Mouse (Mus musculus) kidney, adult 11 months (tissue): Measurements from ENCODE around the gene Tmbim6.
"Not testable (repeated sequence)": the region's sequence is repeated elsewhere in the genome, so short reads cannot be mapped to it uniquely, and the experiment has no call there.

Experiments used
- DNase-seq: peaks from one replicate; pipeline ENCODE4 v3.0.0; 2022

The Tmbim6 gene

DNA sequence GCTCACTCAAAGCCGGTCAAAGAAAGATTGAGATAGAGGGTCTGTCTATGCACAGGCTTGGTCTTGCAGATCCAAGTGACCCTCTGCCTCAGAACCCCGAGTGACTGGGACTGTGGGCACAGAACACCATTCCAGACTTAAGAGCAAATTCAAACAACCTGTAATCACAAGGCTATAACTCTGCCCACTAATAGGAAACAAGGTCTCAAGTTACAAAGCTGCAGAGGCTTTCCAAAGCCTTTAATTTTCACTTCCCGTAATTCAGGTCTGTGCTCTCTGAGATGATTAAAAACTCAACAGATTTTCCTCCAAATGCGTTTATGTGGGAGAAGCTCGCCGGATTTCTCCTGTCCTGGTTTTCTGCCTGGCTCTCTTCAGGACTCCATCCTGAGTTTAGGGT is 8.6 kb upstream of the Tmbim6 start:
- DNase-seq = no peak

DNA sequence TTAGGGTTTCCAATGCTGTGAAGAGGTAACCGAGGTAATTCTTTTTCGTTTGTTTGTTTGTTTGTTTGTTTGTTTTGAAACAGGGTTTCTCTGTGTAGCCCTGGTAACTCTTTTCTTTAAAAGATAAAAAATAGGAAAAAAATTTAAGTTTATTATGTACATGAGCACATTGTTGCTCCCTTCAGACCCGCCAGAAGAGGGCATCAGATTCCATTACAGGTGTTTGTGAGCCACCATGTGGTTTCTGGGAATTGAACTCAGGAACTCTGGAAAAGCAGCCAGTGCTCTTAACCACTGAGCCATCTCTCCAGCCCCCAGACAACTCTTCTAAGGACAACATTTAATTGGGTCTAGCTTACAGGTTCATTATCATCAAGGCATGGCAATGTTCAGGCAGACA is 6.6 kb upstream of the Tmbim6 start:
- not testable (repeated sequence) for DNase-seq

DNA sequence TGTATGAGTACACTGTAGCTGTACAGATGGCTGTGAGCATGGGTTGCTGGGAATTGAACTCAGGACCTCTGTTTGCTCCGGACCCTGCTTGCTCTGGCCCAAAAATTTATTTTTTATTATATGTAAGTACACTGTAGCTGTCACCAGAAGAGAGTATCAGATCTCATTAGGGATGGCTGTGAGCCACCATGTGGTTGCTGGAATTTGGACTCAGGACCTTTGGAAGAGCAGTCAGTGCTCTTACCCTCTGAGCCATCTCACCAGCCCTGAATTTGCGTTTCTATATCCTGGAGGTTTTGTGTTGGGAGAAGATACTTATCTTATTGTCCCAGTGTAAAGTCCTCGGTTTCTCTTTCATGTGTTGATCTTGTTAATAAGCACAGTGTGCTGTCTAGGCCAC is 5.9 kb upstream of the Tmbim6 start:
- DNase-seq = peak; percentile 70

DNA sequence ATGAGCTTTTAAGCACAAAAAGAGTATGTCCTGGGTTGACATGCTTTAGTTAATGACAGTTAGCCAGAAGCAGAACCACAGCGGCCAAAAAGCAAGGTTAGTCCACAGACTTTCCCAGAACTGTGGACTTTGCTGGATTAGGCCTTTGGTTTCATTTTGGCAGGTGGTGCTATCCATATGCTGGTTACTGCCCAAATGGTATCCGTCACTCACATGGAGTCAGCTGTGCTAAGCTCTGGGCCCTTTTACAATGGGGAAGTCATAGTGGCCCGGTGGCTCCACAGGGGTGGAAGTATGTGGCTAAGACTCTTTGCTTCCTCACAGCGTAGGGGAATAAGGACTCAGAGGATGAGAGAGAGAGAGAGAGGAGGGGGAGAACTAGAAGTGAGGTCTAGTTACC is 4.7 kb upstream of the Tmbim6 start:
- DNase-seq = peak; percentile 49

DNA sequence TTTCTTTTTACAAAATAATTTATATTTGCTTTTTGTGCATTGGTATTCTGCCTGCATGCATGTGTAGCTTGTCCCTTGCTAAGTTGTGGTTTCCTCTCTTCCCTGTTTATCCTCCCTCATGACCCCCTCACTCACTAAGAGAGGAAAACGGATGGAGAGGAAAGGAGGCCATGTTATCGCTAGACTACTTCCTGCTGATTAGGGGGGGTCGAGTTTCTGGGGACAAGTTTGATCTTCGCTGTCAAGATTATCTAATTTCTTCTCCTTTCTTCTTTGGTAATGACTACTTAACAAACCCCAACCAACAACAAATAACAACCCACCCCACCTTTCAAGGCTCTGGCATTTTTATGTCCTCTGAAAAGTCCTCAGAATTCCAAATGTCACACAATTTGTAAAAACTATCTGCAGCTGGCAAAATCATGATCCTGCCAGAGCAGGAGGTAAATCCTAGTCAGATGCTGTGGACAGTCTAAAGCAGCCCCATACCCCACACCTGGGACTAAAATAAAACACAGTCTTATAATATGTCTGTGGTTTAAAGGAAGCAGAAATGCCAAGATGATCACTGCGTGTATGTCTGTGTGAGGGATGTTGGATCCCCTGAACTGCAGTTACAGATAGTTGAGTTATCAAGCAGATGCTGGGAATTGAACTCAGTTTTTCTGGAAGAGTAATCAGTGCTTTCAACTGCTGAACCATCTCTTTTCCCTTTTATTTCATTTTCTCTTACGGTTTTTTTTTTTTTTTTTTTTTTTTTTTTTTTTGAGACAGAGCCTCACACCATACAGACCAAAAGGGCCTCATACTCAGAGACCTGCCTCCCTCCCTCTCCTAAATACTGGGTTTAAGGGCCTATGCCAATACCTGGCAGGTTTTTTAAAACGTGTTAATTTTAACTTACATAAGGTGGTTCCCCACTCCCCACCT is 1.9 kb upstream of the Tmbim6 start:
- DNase-seq = no peak

DNA sequence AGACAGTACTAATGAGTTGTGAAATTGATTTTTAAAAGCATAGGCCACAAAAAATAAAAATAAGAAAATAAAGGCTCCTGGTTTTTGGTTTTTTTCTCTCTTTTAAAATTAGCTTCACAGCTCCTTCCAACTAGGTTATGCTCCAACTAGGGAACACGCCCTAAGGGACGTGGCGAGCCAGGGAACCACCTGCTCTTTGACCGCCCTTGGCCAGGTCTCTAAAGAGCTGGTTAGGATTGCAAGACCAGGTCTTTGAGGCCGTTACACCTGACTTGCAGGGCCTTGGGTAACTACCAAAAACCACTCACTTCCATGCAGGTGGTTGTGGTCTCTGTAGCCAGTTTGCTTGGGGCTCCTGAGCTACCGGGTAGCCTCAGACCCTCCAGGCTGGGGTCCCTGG is 707 bp upstream of the Tmbim6 start:
- DNase-seq = peak; percentile 89

DNA sequence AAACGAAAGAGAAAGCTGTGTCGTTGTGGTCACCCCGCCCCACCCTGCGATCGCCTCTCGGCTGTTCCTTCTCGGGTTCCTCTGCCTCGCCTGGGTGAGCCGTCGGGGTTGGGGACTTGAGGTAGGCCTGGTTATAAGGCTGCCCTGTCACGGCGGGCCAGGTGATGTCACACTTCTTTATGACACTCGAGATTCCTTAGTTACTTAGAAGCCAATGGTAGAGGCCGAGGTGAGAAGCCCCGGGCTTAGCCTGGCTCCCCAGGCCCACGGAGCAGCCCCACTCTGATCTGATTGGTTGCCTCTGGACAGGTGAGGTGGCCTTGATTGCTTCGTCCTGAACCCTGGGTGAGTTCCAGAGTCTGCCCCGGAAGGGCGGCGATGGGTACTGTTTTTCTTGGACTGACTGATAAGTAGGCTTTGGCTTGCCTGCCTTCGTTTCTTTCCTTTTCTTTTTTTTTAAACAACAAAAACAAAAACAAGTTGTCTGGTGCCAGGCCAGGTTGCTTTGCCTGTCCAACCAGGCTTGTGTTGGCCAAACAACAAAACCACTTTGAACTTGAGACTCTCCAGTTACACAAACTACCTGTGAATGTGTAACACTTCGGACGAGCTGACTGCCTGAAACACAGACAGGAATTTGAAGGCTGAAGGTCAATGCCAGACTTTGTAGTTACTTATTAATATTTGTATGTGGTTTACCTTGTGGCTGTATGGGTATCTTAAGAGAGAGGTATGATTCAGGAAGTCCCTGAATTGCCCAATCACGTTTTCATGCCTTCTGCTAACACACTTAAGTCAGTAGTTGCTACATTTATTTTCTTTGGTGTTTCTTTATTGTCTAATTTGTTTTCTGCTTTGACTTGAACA is 937 bp downstream of the Tmbim6 start:
- peak; percentile 96 for DNase-seq

DNA sequence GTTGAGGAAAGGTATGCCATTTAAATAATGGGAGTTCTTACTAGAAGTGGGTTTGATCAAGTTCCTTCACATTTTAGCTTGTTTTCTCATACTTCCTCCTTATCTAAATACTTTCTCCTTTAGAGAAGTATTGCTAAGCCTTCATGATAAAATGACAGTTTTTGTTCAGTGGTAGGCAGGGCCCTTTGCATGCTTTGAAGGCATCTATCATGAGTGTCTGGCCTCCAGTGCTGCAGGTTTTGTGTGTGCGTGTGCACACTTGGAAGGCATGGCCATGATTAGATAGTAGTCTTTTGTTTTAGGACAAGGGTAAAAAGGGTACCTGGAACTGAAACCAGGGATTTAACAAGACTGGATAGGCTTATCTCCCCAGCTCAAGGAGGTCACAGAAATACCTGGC is 3.8 kb downstream of the Tmbim6 start:
- DNase-seq = no peak

DNA sequence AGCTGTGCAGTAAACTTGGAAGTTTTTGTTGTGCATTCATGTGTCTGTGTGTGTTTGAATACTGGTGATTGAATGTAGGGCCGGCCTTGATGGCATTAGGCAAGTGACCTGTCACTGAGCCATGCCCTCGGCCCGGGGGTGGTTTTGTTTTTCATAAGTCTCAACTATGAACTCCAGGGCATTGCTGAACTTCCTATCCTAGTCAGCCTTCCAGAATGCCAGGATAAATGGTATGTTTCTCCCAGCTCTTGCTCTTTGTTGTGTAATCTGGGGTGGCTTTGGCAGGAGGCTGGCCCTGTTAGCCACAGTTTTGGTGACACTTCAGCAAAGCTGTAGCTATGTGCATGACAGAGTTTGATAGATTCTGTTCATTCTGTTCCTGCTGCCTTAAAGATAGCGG is 4.2 kb downstream of the Tmbim6 start:
- DNase-seq = no peak

DNA sequence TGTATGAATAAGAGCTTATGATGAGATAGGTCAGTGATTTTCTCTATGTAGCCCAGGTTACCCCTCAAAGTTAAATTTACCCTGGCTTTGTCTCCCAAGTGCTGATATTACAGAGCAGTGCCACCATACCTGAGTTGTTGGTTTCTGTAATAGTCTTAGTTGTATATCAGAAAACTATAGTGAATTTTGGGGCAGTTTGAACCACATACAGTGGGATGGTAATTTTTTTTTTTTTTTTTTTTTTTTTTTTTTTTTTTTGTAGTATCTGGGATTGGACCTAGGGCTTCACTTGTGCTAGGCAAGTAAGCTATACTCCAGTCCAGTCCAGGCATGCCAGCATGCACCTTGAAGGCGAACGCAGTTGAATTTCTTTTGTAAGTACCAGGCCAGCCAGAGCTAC is 4.9 kb downstream of the Tmbim6 start:
- no peak for DNase-seq

DNA sequence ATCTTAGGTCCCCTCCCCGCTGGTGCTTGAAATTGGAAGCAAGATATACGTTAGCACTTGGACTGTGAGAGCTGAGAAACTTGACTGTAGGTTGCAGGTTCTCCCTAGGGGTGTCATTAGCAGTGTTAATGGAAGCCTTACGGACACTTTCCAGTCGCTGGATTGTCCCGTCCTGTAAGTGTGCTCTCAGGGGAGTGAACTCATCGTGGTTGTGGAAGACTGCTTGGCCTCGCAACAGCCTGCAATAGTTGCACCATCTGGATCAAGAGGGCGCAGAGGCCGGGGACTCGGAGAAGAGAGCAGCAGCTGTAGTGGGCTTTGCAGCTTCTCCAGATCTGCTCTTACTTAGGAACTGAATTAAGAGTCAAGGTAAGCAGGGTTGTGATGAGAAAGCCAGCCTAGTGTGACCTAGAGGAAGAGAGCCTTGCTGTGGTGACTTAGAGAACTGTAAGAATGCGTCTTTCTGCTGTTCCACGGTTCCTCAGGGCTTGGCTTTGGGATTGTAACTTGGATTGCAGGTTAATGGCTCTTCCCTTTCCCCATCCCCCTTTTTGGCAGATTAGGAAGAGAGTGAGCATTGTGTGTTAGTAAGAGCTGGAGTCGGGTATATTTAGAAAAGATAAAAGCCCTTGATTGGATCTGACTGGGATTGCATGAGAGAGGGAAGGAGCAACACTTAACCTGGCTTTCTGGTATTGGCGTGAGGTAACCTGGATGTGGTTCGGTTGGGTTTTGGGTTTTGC is 7.0 kb downstream of the Tmbim6 start:
- no peak for DNase-seq

DNA sequence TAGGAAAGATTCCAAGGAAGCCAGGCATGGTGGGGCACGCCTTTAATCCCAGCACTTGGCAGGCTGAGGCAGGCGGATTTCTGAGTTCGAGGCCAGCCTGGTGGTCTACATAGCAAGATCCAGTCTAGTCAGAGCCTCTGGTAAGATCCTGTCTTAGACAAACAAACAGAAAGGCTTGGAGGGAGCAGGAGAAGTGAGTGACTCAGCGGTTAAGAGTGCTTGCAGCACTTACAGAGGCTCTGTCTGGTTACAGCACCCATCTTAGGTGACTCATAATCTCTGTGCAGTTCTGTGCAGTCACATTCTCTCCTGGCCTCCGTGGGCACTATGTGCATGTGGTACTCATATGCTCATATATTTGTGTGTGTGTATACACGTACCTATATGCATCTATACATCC is 7.9 kb downstream of the Tmbim6 start:
- DNase-seq = no peak

DNA sequence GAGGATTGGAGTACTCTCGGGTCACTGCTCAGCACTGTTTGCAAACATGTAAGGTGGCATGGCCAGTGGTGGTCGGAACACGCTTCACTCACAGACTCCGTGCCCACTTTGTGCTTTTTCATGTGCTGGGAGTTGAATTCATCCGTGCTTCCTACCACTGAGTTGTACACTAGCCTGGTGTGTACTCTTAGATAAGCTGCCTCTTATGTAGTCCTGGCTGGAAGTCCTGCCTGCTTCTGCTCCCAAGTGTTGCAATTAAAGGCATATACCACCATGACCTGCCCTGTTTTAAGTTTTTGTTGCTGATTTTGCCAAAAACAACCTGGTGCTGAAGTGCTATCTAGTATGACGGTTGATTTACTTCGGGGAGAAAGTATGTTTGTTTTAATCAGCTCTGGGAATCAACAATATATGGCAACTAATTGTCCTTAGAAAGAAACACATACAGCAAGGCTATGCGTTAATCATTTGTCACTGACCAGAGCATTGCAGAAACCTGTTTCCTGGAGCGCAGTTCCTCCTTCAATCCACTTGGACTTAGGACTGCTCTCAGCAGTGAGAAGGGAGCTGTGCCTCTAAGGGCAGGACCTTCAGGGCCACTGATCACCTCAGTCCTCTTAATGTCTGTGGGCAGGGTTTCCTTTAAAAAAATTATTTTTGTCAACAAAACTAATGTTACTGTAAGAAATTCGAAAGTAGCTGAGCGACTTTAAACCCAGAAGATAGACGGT is 10.6 kb downstream of the Tmbim6 start:
- DNase-seq = peak; percentile 65

DNA sequence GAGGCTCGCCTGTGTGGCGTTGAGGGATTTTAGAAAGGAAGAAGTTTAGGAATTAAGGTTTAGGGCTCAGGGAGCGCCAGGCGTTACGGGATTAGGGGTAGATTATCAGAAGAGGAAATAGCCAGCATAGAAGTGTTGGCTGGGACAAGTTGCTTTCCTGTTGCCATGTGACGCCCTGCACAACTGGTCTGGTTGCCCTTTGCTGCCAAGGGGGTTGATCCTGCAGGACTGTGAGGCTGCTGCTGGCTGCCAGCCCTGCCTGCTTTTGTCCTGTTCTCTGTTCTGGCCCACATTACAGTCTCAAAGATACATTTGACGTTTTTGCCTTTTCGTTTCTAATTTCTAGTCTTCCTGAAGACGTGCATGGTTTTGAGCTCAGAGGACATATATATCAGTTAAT is 12.5 kb downstream of the Tmbim6 start:
- DNase-seq = peak; percentile 76

DNA sequence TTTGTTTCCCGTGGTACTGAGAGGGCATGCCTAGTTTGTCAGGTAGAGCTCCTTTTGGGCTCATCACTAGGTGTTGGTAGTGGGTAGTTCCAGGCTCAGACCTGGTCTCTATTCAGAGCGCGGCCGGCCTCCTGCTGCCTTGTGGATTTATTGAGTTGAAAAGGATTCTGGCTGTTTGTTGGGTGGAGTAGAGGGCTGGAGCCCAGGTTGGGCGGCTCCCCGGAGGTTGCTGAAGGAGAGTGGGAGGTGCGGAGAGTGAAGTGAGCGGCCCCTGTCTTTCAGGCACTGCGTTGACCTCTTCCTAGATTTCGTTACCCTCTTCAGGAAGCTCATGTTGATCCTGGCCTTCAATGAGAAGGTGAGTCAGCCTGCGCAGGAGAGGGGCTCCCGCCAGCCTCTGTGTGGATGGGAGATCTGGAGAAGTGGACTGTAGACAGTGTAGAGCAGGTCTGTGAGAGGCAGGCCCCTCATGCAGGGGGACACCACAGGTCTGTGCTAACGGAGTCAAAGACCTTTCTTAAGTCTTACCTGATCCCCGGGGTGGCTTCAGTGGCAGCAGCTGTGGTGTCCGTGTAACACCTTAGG is 14.4 kb downstream of the Tmbim6 start:
- no peak for DNase-seq

DNA sequence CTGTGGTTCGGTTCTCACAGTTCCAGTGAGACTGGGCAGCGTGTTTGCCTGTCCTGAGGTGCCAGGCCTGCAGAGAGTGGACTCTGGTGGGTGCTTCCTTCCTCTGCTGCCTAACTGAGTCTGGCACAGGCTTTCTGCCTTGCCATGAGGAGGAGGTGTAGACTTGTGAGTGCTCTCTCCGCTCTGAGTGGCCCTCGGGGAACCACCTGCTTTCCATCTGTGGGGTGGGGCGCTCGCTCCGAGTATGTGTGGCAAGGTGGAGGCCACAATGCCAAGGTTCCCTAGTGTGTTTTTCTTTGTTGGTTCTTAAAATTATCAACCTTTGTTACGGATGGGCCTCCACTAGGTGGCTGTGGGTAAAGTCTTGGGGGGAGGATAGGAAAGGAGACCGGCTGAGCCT is 16.2 kb downstream of the Tmbim6 start:
- no peak for DNase-seq

DNA sequence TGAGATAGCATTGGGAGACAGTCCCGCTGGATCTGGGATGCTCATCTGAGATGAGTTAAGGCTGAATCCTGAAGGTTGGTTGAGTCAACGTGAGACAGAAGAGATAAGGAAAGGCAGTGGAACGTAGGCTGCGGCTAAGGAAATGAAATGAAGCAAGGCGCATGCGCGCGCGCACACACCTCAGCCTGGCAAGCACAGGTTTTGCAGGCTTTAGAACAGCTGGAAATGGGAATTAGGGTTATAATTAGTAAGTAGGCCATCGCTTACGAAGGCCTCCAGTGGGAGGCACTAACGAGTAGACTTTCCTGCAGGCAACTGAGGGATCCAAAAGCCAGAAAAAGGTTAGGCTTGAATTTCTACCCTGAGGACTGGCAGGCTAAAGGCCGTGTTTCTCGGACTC is 19.1 kb downstream of the Tmbim6 start:
- DNase-seq = no peak

DNA sequence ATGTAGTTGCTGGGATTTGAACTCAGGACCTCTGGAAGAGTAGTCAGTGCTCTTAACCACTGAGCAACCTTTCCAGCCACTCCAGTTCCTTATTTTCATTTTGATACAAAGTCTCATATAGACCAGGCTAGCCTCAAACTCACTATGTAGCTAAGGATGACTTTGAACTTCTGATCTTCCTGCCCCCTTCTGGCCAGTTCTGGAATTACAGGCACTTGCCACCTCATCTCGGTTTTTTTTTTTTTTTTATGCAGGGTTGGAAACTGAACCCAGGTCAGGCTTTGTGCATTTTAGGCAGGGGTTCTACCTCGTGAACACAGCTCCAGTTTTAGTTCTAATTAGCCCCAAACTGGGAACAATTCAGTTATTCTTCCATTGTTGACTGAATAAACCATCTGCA is 23.1 kb downstream of the Tmbim6 start:
- DNase-seq = no peak

DNA sequence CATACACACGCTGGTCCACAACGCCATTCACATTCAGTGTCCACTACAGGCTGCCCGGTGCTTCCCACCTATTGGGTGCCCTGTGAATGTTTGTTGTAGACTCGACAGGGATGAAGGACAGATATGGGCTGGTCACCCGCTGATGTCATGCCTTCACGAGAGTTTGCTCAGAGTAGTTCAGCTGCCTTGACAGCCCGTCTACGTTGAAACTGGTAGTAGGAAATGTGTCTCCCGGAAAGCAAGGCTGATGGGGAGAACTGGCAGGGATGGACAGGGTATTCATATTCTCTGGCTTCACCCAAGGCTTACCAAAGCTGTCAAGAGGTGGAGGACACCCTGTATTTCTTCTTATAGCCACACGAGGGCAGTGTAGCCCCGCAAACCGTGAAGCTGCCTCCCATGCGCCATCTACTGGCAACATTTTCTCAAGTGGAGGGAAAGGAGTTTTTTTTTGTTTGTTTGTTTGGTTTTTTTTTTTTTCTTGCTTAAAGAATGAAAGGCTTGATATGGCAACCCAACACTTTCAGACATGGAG is 23.7 kb downstream of the Tmbim6 start:
- peak; percentile 50 for DNase-seq

DNA sequence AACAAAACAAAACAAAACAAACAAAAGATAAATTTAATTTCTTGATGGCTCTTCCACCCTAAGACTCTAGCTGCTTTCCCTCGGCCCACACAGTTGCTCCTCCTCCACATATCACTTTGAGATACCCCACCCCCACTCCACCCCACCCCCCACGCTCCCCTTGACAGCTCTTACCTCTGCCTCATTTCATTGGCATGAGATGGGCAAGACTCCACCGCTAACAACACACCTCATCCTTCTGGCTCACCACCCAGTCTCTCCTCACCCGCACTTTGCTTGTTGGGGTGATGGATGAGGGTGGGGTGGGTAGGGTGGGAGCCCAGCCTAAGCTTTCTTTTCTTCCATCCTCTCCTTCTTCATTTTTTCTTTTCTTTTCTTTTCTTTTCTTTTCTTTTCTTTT is 24.3 kb downstream of the Tmbim6 start:
- no peak for DNase-seq

DNA sequence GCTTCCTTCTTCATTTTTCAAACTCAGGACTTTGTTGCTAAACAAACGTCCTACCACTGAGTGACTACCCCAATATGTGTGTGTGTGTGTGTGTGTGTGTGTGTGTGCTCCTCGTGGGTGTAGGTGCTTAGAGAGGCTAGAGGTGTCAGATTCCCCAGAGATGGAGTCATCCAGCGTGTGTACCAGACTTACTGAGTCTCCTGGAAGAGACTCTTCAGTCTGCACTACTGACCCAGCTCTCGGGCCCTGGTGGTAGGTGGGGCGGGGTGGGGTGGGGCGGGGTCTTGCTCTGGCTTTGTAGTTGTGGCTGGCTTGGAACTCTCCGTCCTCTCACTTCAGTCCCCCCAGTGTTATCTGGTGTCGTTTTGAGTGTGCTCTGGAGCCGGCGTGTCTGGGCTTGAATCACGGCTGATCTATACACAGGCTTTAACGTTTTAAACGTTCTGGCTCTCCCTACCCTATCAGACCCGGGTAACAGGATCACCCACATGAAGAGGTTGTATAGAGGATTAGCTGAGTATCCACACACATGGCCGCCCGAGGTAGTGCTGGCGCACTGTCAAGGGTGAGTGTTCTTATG is 25.1 kb downstream of the Tmbim6 start:
- DNase-seq = no peak

DNA sequence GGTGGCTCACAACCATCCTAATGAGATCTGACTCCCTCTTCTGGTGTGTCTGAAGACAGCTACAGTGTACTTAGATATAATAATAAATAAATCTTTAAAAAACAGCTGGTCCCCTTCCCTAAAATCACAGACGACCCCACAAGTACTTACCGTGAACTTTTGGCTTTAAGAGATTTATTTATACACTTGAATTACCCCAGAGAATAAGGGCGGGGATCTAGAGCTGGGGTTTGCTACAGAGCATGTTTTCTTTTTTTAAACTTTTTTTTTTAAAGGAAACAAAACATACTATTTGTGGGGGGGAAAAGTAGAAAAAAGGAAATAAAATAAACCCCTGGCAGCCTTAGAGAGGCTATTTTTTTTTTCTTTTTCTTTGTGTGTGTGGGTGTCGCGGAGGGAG is 27.4 kb downstream of the Tmbim6 start:
- no peak for DNase-seq
